Mouse (Mus musculus): ENCODE results near the gene Man1a2. TPM values are rescaled to one million over a fixed set of nuclear protein-coding genes. Genes with fewer than 3 reads are reported as not detected.

The Man1a2 gene
- polyA plus RNA-seq, 1 experiment from 2014 or later, result 68.7 TPM

DNA sequence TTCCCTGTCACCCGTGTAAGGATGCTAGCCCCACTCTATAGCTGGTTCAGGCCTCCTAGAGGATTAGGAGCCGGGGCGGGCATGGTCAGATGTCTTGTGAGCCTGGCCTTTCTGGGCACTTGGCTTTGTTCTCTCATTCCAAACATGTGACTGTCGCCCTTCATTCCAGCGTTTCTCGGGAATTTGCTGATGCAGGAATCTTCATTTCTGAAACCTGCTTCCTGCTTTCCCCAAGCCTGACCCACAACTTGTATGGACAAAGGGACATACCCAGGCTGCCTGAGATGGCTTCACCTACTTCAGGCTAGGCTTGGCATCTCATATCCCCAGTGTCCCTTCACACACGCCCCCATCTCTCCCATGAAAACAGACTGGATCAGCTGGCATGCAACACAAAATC, 162.6 kb downstream of the Man1a2 start:
- no peaks in the 10 kb centered on the region for H3K27me3 ChIP-seq (ENCODE audit: control insufficient read depth, insufficient read depth, low read length)
- no peaks in the 10 kb centered on the region for H3K36me3 ChIP-seq (ENCODE audit: control insufficient read depth, insufficient read depth, low read length)
- no peak overlapping the region for H3K27ac ChIP-seq (replicated peaks)
- H3K4me2 ChIP-seq (replicated peaks; ENCODE audit: low read depth), result no peak overlapping the region
- H3K4me1 ChIP-seq (replicated peaks; ENCODE audit: control insufficient read depth, insufficient read depth), result no peaks in the 10 kb centered on the region
- TF ChIP-seq EP300 (optimal IDR thresholded peaks at IDR 0.05), result no peak
- TF ChIP-seq CTCF (IDR thresholded peaks at IDR 0.05; ENCODE audit: low read depth), result no peak
- no peak overlapping the region for H3K9ac ChIP-seq (ENCODE audit: low read length)
- no peak for ATAC-seq (ENCODE audit: low FRiP score, low TSS enrichment)
- no peak for DNase-seq (ENCODE audit: low spot score)
- no peak overlapping the region for H3K4me3 ChIP-seq (ENCODE audit: low read depth, low read length)
- H3K9me3 ChIP-seq (ENCODE audit: control insufficient read depth, low read length), result no peaks in the 10 kb centered on the region
- 67% methylated on average over 7 of the region's 7 CpGs for WGBS

DNA sequence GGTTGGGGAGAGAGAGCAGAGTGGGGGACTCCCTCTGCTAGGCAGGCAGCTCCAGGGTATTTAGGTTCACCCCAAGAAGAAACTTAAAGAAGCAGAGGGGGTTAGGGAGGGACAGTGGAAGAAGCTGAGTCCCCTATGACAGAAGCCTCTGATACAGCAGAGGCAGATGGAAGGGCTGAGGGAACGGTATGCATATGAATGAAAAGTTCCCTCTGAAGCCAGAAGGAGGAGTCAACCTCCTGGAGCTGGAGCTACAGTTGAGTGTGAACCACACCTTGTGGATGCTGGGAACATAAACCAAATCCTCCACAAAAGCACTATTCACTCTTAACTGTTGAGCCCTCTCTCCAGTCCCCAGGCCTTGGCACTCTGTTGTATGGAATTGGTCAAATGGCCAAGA, 163.7 kb downstream of the Man1a2 start:
- no peak overlapping the region for H3K4me3 ChIP-seq (ENCODE audit: low read depth, low read length)
- WGBS, result 61% methylated on average over 1 of the region's 1 CpGs
- TF ChIP-seq EP300 (optimal IDR thresholded peaks at IDR 0.05) (no peak), CTCF (IDR thresholded peaks at IDR 0.05; ENCODE audit: low read depth) (no peak)
- ATAC-seq (ENCODE audit: low FRiP score, low TSS enrichment) (peak; percentile 9; the same call in 1 of the 2 replicates), DNase-seq (ENCODE audit: low spot score) (no peak)
- no peak overlapping the region for H3K4me2 ChIP-seq (replicated peaks; ENCODE audit: low read depth)
- H3K9ac ChIP-seq (ENCODE audit: low read length), result no peak overlapping the region
- H3K27ac ChIP-seq (replicated peaks), result no peak overlapping the region
- no peaks in the 10 kb centered on the region for H3K9me3 ChIP-seq (ENCODE audit: control insufficient read depth, low read length)
- no peaks in the 10 kb centered on the region for H3K36me3 ChIP-seq (ENCODE audit: control insufficient read depth, insufficient read depth, low read length)
- H3K27me3 ChIP-seq (ENCODE audit: control insufficient read depth, insufficient read depth, low read length), result no peaks in the 10 kb centered on the region
- no peaks in the 10 kb centered on the region for H3K4me1 ChIP-seq (replicated peaks; ENCODE audit: control insufficient read depth, insufficient read depth)

DNA sequence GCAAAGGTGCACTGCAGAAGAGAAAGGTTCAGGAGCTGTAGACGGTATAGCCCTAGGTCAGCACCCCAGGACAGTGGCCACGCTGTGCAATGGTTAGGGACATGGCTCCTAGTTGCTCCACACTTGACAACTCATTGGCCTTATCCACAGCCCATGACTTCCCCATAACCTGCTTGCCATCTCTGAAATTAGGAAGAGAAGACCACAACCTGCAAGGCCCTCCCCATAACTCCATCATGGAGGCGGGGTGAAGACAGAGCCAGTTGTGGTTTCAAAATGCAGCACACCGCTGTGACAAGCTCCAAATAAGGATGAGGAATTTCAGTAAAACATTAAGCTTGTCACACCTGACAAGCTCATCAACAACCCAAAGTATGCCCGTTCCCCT, 169.6 kb downstream of the Man1a2 start:
- Histone ChIP-seq H3K27ac (replicated peaks) (no peak overlapping the region), H3K9ac (ENCODE audit: low read length) (no peak overlapping the region), H3K4me3 (ENCODE audit: low read depth, low read length) (no peak overlapping the region), H3K9me3 (ENCODE audit: control insufficient read depth, low read length) (no peaks in the 10 kb centered on the region), H3K36me3 (ENCODE audit: control insufficient read depth, insufficient read depth, low read length) (no peaks in the 10 kb centered on the region), H3K27me3 (ENCODE audit: control insufficient read depth, insufficient read depth, low read length) (no peaks in the 10 kb centered on the region), H3K4me2 (replicated peaks; ENCODE audit: low read depth) (no peak overlapping the region), H3K4me1 (replicated peaks; ENCODE audit: control insufficient read depth, insufficient read depth) (no peaks in the 10 kb centered on the region)
- no peak for DNase-seq (ENCODE audit: low spot score)
- TF ChIP-seq EP300 (optimal IDR thresholded peaks at IDR 0.05), result no peak
- no peak for TF ChIP-seq CTCF (IDR thresholded peaks at IDR 0.05; ENCODE audit: low read depth)
- WGBS, result 84% methylated on average over 5 of the region's 5 CpGs
- ATAC-seq (ENCODE audit: low FRiP score, low TSS enrichment), result no peak

DNA sequence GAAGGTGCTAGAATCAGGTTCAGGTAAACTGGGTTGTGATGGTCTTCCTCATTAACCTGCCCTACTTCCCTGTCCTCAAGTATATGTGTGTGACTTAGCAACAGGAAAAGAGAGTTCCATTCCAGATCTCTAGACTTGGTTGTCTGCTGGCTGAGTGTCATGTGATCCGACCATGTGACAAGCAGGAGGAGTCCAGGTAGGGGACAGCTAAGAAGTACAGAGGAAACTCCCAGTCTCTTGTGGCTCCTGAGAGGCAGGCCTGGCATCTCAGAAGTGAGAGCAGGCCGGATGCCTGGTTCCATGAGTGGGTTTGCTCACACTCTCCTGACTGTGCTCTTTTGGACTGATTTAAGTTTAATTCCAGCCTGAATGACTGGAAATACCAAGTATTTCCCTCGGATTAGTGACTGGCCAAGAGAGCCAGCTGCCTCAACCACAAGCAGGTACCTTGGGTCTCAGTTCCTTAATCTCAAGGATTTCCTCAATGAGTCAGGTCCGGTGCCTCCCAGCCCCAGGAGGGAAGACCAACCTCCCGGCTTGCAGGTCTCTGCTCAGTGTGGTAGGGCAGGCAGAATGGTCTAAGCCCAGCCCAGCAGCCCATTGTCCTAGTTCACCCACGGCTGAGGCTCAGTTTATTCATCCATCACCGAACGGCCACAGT, 170.1 kb downstream of the Man1a2 start:
- no peak overlapping the region for H3K4me2 ChIP-seq (replicated peaks; ENCODE audit: low read depth)
- DNase-seq (ENCODE audit: low spot score) (no peak), ATAC-seq (ENCODE audit: low FRiP score, low TSS enrichment) (no peak)
- H3K27ac ChIP-seq (replicated peaks), result no peak overlapping the region
- no peak overlapping the region for H3K9ac ChIP-seq (ENCODE audit: low read length)
- H3K27me3 ChIP-seq (ENCODE audit: control insufficient read depth, insufficient read depth, low read length), result no peaks in the 10 kb centered on the region
- H3K9me3 ChIP-seq (ENCODE audit: control insufficient read depth, low read length), result no peaks in the 10 kb centered on the region
- H3K4me3 ChIP-seq (ENCODE audit: low read depth, low read length), result no peak overlapping the region
- H3K4me1 ChIP-seq (replicated peaks; ENCODE audit: control insufficient read depth, insufficient read depth), result no peaks in the 10 kb centered on the region
- WGBS, result 73% methylated on average over 8 of the region's 8 CpGs
- H3K36me3 ChIP-seq (ENCODE audit: control insufficient read depth, insufficient read depth, low read length), result no peaks in the 10 kb centered on the region
- no peak for TF ChIP-seq CTCF (IDR thresholded peaks at IDR 0.05; ENCODE audit: low read depth)
- TF ChIP-seq EP300 (optimal IDR thresholded peaks at IDR 0.05), result no peak

Other genes with a start within 250 kb of the Man1a2 start
- 2.5 and 2.8 TPM in 2 replicates for gene Tent5c, start 196.2 kb downstream of the Man1a2 start, polyA plus RNA-seq (2015; fragmentation: Nextera tagmentation; extraction: Ambion mirVana)
- gene Vtcn1, start 140.0 kb upstream of the Man1a2 start, polyA plus RNA-seq (2015; fragmentation: Nextera tagmentation; extraction: Ambion mirVana), result 1.7 and 1.9 TPM in 2 replicates
- gene Trim45, start 236.7 kb upstream of the Man1a2 start, polyA plus RNA-seq (2015; fragmentation: Nextera tagmentation; extraction: Ambion mirVana), result 2.6 and 2.8 TPM in 2 replicates